Mouse (Mus musculus): ENCODE measurements around the gene Hdac9.

GRCm38 (mm10) chr12:34619101-34619500 is 297.8 kb downstream of the Hdac9 start:
- TF ChIP-seq POLR2A (IDR thresholded peaks at IDR 0.05; ENCODE audit: borderline replicate concordance, control insufficient read depth, low read depth, low read length), result no peak
- no peak for TF ChIP-seq CTCF (IDR thresholded peaks at IDR 0.05; ENCODE audit: control insufficient read depth, insufficient read depth, low read length)
